Mouse (Mus musculus): Measurements from ENCODE around the gene Hist1h2ad.

Gene Hist1h2ad

GRCm38 (mm10) chr13:23609209-23609608, 35.0 kb downstream of the Hist1h2ad start:
- ChIA-PET CTCF (no interaction called here), POLR2A (interaction anchor here in 3 of 4 experiments (1.0 to 2.7 kb wide), 13 partner anchors 8 to 130 kb away, joined by 3 to 25 read pairs (median 5); partner anchors contain the start of genes Hist1h2be (in 3 of the 3), Hist1h1e (in 2 of the 3), Hist1h1c (in 1 of the 3) and Hist1h2ac (in 1 of the 3))

GRCm38 (mm10) chr13:23609844-23610243, 35.7 kb downstream of the Hist1h2ad start:
- ChIA-PET POLR2A (interaction anchor here in 3 of 4 experiments (0.7 to 2.7 kb wide), 22 partner anchors 9 to 1271 kb away, joined by 3 to 25 read pairs (median 4); partner anchors contain the start of genes Hist1h2be (in 3 of the 3), Hist1h1e (in 2 of the 3), Hist1h2ac (in 2 of the 3) and Hist1h2bc (in 2 of the 3)), CTCF (interaction anchor here in 3 of 4 experiments (0.7 to 1.2 kb wide), 3 partner anchors 12 to 83 kb away, joined by 3 to 5 read pairs (median 4); no protein-coding TSS in a partner anchor)

DNA sequence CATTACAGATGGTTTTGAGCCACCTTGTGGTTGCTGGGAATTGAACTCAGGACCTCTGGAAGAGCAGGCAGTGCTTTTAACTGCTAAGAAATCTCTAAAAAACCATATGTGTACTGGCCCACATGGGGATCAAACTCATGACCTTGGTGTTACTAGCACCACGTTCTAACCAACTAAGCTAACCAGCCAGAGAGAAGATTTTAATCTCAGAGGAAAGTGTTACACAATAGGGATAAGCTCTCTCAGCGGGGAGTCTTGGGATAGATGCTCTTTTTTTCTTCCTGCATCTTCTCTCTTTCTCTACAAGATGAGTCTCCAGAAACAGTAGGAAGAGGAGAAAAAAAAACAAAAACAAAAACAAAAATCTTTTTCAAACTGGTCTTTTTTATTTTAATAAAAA, 36.2 kb downstream of the Hist1h2ad start:
- CTCF ChIA-PET, result interaction anchor here in 3 of 4 experiments (0.7 to 1.2 kb wide), 3 partner anchors 11 to 84 kb away, joined by 3 to 5 read pairs (median 4); no protein-coding TSS in a partner anchor
- POLR2A ChIA-PET, result interaction anchor here in 3 of 4 experiments (0.7 to 2.7 kb wide), 20 partner anchors 9 to 1272 kb away, joined by 3 to 25 read pairs (median 4); partner anchors contain the start of genes Hist1h2be (in 3 of the 3), Hist1h1e (in 2 of the 3), Hist1h2ac (in 2 of the 3) and Hist1h2bc (in 2 of the 3)

DNA sequence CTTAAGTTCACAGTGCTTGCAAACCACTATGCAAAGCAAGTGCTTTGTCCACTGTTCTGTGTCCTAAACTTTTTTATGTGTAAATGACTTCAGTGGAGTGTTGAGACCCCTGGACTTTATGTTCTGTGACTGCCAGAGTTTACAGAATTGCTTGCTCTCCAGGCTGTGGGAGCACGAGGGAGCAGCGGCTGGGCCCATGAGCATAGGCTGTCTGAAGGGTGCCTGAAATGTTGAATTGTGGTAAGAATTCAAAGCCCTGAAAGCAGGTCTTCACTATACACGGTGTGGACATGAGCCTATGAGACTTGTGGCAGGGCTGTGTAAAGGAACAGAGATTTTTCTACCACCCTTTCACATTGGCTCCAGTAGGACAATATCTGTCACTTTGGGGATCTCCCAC, 37.5 kb downstream of the Hist1h2ad start:
- POLR2A ChIA-PET, result interaction anchor here in 2 of 4 experiments (1.1 to 1.9 kb wide), 4 partner anchors 10 to 72 kb away, joined by 3 to 9 read pairs (median 6); partner anchors contain the start of genes Hist1h2be (in 2 of the 2), Hist1h2ac (in 1 of the 2) and Hist1h2bc (in 1 of the 2)
- CTCF ChIA-PET, result no interaction called here

- ChIA-PET CTCF (no interaction called here), POLR2A (interaction anchor here (0.9 to 10.9 kb wide), 62 partner anchors 8 to 1585 kb away, joined by 3 to 192 read pairs (median 16); partner anchors contain the start of genes Hist1h2ac (in 4 of the 4), Hist1h2bc (in 4 of the 4), Hist1h1c (in 3 of the 4) and Hist1h4c (in 3 of the 4))
Observed at GRCm38 (mm10) chr13:23620056-23620732, 46.0 kb downstream of the Hist1h2ad start.

- CTCF ChIA-PET, result interaction anchor here (0.6 to 1.6 kb wide), 9 partner anchors 10 to 1691 kb away, joined by 3 to 8 read pairs (median 4); partner anchors contain the start of gene Hist1h4c (in 2 of the 4)
- POLR2A ChIA-PET, result interaction anchor here (0.6 to 10.9 kb wide), 142 partner anchors 9 to 1868 kb away, joined by 3 to 192 read pairs (median 6); partner anchors contain the start of genes Hist1h1c (in 4 of the 4), Hist1h2ac (in 4 of the 4), Hist1h2bc (in 4 of the 4) and Hist1h4d (in 4 of the 4)
Observed at GRCm38 (mm10) chr13:23620733-23621531, 46.8 kb downstream of the Hist1h2ad start, which contains the start of gene Hist1h2be. Gene Hist1h2be, minus strand, starts transcription at chr13:23621124.

GRCm38 (mm10) chr13:23621532-23622174, 47.5 kb downstream of the Hist1h2ad start:
- ChIA-PET POLR2A (interaction anchor here (0.6 to 10.9 kb wide), 138 partner anchors 8 to 1868 kb away, joined by 3 to 192 read pairs (median 6); partner anchors contain the start of genes Hist1h1c (in 4 of the 4), Hist1h2ac (in 4 of the 4), Hist1h2ae (in 4 of the 4) and Hist1h2bc (in 4 of the 4)), CTCF (interaction anchor here (0.6 to 1.6 kb wide), 11 partner anchors 9 to 1692 kb away, joined by 3 to 8 read pairs (median 4); partner anchors contain the start of gene Hist1h4c (in 2 of the 4))

- POLR2A ChIA-PET, result interaction anchor here (0.6 to 10.9 kb wide), 114 partner anchors 7 to 1869 kb away, joined by 3 to 192 read pairs (median 7); partner anchors contain the start of genes Hist1h1c (in 4 of the 4), Hist1h4d (in 4 of the 4), Hist1h1a (in 3 of the 4) and Hist1h2ac (in 3 of the 4)
- CTCF ChIA-PET, result interaction anchor here (0.5 to 1.6 kb wide), 7 partner anchors 9 to 1245 kb away, joined by 3 to 8 read pairs (median 4); partner anchors contain the start of gene Hist1h4c (in 1 of the 4)
Observed at GRCm38 (mm10) chr13:23622175-23622671, 48.0 kb downstream of the Hist1h2ad start, which contains the start of gene Hist1h1e. Gene Hist1h1e, minus strand, starts transcription at chr13:23622558.

GRCm38 (mm10) chr13:23622861-23623450, 48.8 kb downstream of the Hist1h2ad start:
- ChIA-PET CTCF (interaction anchor here in 1 of 4 experiments (0.5 kb wide), 1 partner anchor 1246 kb away, joined by 3 read pairs; no protein-coding TSS in a partner anchor), POLR2A (interaction anchor here (0.6 to 10.9 kb wide), 54 partner anchors 9 to 1580 kb away, joined by 3 to 192 read pairs (median 16); partner anchors contain the start of genes Hist1h4d (in 4 of the 4), Hist1h2ac (in 3 of the 4), Hist1h2ae (in 3 of the 4) and Hist1h2bc (in 3 of the 4))

Data from embryonic stem cell, embryonic (primary cell).